Mouse (Mus musculus) megakaryocyte, embryonic 14.5 days (primary cell): ENCODE measurements around the gene Plpp1. TPM values are rescaled to one million over a fixed set of nuclear protein-coding genes. Genes with fewer than 3 reads are reported as not detected.

Source experiments
- H3K27me3 ChIP-seq: replicated peaks from 2 replicates; pipeline ENCODE3; 2012; ENCODE audit warnings: inconsistent platforms
- H3K36me3 ChIP-seq: replicated peaks from 2 replicates; pipeline ENCODE3; 2012; ENCODE audit warnings: low read length, inconsistent platforms, mixed read lengths
- H3K4me1 ChIP-seq: 2 replicates; pipeline ENCODE4 v1.6.1; 2012; ENCODE audit warnings: inconsistent platforms
- H3K4me3 ChIP-seq: replicated peaks from 2 replicates; pipeline ENCODE3; 2012; ENCODE audit warnings: moderate library complexity, mild to moderate bottlenecking, inconsistent platforms
- H3K9me3 ChIP-seq: 2 replicates; pipeline ENCODE4 v1.6.1; 2012; ENCODE audit warnings: inconsistent platforms
- FLI1 ChIP-seq: IDR thresholded peaks from 2 replicates; pipeline ENCODE4 v1.6.1; 2012; ENCODE audit warnings: low read length, inconsistent platforms, mixed read lengths
- GATA1 ChIP-seq: IDR thresholded peaks from 3 replicates; pipeline ENCODE4 v1.6.1; 2012; ENCODE audit warnings: mixed read lengths, low read length, inconsistent platforms, borderline replicate concordance
- polyA plus RNA-seq: library from polyadenylated mRNA; stranded (reverse); fragments of >175 nt; gene quantifications from 2 replicates; pipeline ENCODE4 v1.2.3, GENCODE M21; 2012; ENCODE audit warnings: low replicate concordance; ENCODE audit not compliant: insufficient read depth

The Plpp1 gene
- polyA plus RNA-seq, 1 experiment, result not detected

DNA sequence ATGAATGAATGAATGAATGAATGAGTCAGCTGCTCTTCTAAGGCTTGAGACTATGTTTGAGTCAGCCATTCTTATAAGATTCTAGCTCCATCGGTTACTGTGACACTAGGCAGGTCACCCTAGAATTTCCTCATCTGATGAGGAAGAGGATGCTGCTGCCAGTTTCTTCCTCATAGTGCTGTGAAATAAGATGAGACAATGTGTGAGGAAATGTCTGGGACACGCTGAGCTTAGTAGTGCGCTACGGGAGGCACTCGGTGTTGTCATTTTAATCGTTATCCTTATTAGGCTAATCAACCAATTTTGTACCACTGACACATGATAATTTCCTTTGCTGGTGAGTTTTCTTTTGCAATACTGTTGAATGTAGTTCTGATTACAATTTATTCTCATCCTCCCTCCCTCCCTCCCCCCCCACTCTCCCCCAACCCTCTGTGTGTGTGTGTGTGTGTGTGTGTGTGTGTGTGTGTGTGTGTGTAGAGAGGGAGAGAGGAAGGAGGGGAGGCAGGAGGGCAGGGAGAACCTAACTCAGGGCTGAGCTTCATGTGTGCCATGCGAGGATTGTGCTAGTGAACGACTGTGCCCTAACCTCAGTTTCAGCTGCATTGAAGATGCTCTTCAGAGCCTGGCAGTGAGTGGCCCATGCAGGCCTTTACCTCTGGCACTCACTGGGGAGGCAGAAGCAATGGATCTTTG lies 11.3 kb downstream of the Plpp1 start:
- H3K36me3 ChIP-seq, result no peaks in the 10 kb centered on the region
- peaks cover 13% of the 10 kb centered on the region for H3K27me3 ChIP-seq
- no peak overlapping the region for H3K4me3 ChIP-seq
- TF ChIP-seq GATA1, result no peak
- TF ChIP-seq FLI1, result no peak
- peaks cover 2% of the 10 kb centered on the region; the same call in 1 of the 2 replicates for H3K9me3 ChIP-seq
- H3K4me1 ChIP-seq, result no peaks in the 10 kb centered on the region

DNA sequence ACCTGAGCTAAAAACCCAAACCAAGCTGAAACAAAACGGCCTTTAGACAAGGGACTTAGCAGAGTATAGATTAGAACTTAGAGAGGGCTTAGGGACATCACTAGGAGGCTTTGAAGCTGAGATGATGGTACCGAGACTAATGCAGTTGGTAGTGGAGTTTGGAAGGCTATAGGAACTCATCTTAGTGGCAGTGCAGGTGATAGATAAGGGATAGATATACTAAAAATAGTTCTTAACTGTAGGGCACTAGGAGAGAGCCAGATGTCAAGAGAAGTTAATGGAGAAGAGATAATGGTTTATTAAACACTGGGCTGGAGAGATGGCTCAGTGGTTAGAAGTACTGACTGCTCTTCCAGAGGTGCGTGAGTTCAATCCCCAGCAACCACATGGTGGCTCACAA lies 15.4 kb downstream of the Plpp1 start:
- H3K4me1 ChIP-seq, result no peaks in the 10 kb centered on the region
- no peaks in the 10 kb centered on the region for H3K9me3 ChIP-seq
- TF ChIP-seq FLI1 (no peak), GATA1 (no peak)
- peaks cover 13% of the 10 kb centered on the region for H3K27me3 ChIP-seq
- H3K4me3 ChIP-seq, result no peak overlapping the region
- H3K36me3 ChIP-seq, result no peaks in the 10 kb centered on the region

DNA sequence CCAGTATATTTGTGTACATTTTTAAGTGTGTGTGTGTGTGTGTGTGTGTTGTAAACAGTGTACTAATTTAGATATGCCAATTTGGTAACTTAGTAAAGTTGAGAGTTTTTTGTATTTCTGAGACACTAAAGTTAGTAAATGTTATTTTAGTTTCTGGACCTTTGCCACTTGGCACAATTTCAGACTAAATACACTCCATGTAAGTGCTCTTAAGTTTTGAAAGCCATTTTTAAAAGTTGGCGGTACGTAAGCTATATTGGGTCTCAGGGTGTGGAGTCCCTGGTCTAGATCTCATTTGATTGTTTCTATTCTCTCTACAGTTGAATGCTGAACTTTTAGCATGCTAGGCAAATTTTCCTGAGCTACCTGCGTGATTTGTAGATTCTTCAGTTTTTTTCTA lies 17.5 kb downstream of the Plpp1 start:
- TF ChIP-seq GATA1, result no peak
- no peak for TF ChIP-seq FLI1
- no peaks in the 10 kb centered on the region for H3K9me3 ChIP-seq
- H3K27me3 ChIP-seq, result peaks cover 9% of the 10 kb centered on the region
- H3K36me3 ChIP-seq, result no peaks in the 10 kb centered on the region
- no peak overlapping the region for H3K4me3 ChIP-seq
- no peaks in the 10 kb centered on the region for H3K4me1 ChIP-seq

GRCm38 (mm10) chr13:112822413-112822812 lies 21.8 kb downstream of the Plpp1 start:
- no peaks in the 10 kb centered on the region for H3K9me3 ChIP-seq
- no peaks in the 10 kb centered on the region for H3K36me3 ChIP-seq
- H3K27me3 ChIP-seq, result peaks cover 12% of the 10 kb centered on the region
- TF ChIP-seq GATA1, result no peak
- no peak for TF ChIP-seq FLI1
- H3K4me1 ChIP-seq, result no peaks in the 10 kb centered on the region
- no peak overlapping the region for H3K4me3 ChIP-seq

DNA sequence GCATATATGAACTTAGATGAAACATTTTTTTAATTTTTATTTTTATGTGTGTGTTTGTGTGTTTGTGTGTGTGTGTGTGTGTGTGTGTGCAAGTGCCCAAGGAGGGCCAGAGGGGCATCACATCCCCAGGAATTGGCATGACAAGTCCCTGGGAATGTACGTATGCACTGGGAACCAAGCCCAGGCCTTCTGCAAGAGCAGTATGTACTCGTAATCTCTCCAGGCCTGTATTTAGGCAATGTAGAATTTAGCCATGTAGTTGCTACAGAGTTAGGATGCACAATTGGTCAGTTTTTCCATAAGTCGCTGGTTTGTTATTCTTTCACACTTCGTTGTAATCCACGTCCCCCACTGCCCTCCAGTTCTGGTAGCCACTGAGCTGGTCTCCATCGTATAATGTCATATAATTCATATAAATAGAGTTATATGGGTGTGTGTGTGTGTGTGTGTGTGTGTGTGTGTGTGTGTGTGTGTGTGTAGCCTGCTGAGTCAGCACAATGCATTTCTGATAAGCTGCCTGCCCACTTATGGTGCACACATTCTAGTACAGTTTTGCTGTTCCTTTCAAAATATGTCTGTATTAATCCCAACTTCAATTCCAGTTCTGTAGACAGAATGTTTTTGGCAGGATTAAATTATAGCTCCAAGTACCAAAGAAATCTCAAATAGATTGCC lies 22.8 kb downstream of the Plpp1 start:
- H3K36me3 ChIP-seq, result no peaks in the 10 kb centered on the region
- H3K4me3 ChIP-seq, result no peak overlapping the region
- peaks cover 12% of the 10 kb centered on the region for H3K27me3 ChIP-seq
- TF ChIP-seq GATA1, result no peak
- no peak for TF ChIP-seq FLI1
- no peaks in the 10 kb centered on the region for H3K4me1 ChIP-seq
- H3K9me3 ChIP-seq, result no peaks in the 10 kb centered on the region

- Histone ChIP-seq H3K4me3 (no peak overlapping the region), H3K36me3 (no peaks in the 10 kb centered on the region), H3K9me3 (no peaks in the 10 kb centered on the region), H3K4me1 (no peaks in the 10 kb centered on the region), H3K27me3 (peaks cover 9% of the 10 kb centered on the region)
- no peak for TF ChIP-seq FLI1
- TF ChIP-seq GATA1, result no peak
Observed at GRCm38 (mm10) chr13:112823911-112824648, 23.5 kb downstream of the Plpp1 start.

DNA sequence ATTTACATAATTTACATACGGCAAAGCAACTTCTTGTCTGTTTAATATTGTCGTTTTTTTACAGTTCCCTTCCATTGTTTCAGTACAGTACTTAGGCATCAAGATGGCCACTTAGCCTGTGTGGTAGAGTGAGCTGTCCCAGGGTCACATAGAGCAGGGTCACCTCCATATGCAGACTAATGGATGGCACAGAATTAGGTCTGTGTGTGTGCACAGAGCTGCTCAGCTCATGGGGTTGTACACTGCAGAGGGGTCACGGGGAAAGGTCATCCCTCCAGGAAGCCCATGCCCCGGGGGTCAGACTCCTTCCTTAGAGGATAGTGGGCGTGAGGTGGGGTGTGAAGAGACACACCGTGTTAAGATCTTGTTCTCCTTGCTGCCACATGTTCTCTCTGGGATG lies 24.9 kb downstream of the Plpp1 start:
- no peaks in the 10 kb centered on the region for H3K36me3 ChIP-seq

GRCm38 (mm10) chr13:112829619-112830018 lies 29.0 kb downstream of the Plpp1 start:
- H3K36me3 ChIP-seq, result no peaks in the 10 kb centered on the region
- H3K27me3 ChIP-seq, result peaks cover 12% of the 10 kb centered on the region
- no peaks in the 10 kb centered on the region for H3K4me1 ChIP-seq
- H3K9me3 ChIP-seq, result no peaks in the 10 kb centered on the region
- no peak for TF ChIP-seq GATA1
- no peak for TF ChIP-seq FLI1
- H3K4me3 ChIP-seq, result no peak overlapping the region

More for the DNA sequence above, 24.9 kb downstream of the Plpp1 start:
- Histone ChIP-seq H3K4me1 (no peaks in the 10 kb centered on the region), H3K27me3 (peaks cover 8% of the 10 kb centered on the region), H3K9me3 (no peaks in the 10 kb centered on the region), H3K4me3 (no peak overlapping the region)
- TF ChIP-seq GATA1 (no peak), FLI1 (no peak)

- Histone ChIP-seq H3K27me3 (peaks cover 10% of the 10 kb centered on the region), H3K9me3 (no peaks in the 10 kb centered on the region), H3K36me3 (no peaks in the 10 kb centered on the region), H3K4me3 (no peak overlapping the region), H3K4me1 (no peaks in the 10 kb centered on the region)
- TF ChIP-seq GATA1, result no peak
- no peak for TF ChIP-seq FLI1
Observed at GRCm38 (mm10) chr13:112832589-112832988, 32.0 kb downstream of the Plpp1 start.
